Mouse (Mus musculus) layer of hippocampus, adult 9-10 months (tissue): ENCODE results near the gene Fes.

ENCODE experiments used
- DNase-seq: peaks from one replicate; pipeline ENCODE4 v3.0.0; 2022; ENCODE audit warnings: low spot score

Fes gene

DNA sequence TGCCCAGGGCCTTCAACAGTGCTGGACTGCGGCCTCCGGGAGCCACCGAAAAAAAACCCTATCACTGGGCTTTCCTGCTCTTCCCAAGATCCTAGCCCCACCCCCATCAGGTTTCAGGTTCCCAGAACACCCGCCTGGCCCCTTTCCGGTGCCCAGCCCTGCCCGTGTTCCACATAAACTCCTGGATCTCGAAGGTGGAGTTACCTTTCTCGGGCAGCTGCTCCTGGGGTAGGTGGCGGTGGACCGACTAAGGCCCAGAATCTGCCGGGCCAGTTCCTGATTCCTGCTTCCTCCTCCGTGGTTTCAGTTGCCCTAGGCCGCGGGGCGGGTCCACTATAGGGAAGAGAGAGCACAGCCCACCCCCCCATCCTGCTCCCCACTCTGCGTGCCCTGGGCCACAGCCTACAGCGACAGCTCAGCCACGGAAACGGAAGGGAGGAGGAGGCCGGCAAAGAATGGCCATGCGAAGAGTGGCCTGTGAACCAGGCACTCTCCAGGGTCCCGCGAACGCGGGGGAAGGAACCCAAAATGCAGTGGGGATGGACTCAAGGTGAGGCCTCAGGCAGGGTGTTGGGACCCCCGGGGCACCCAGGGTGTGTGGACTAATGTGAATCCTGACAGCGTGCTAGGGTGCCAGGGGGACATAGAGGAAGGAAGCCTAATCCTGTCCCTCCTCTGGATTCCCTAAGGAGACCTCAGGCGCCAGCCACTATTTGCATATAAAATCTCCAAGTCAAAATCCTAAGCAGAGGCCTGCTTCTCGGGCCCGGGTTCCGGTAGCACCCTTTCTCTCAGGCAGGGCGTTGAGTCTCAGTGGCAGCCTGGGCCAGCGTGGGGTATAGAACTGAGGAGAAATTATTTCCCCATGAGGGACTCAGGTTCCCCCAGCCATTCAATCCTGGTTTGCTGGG is at the start of gene Fes:
Gene Fes (minus strand): TSS at position 314 of the 911 bp plus-strand sequence.
- DNase-seq: no peak

DNA sequence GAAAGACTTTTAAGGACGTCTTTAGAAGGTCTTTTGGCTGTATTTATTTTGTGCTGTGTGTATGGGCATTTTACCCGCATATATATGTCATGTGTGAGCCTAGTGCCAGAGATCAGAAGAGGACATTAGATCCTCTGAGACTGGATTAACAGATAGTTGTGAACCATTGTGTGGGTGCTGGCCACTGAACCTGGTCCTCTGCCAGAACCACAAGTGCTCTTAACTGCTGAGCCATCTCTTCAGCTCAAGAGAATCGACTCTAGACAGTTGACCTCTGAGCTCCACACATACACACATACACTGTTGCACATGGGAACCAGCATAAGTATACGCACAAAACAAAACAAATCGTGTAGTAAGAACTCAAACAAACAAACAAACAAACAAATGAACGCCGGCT is 48.8 kb upstream of the Fes start:
- DNase-seq: no peak

DNA sequence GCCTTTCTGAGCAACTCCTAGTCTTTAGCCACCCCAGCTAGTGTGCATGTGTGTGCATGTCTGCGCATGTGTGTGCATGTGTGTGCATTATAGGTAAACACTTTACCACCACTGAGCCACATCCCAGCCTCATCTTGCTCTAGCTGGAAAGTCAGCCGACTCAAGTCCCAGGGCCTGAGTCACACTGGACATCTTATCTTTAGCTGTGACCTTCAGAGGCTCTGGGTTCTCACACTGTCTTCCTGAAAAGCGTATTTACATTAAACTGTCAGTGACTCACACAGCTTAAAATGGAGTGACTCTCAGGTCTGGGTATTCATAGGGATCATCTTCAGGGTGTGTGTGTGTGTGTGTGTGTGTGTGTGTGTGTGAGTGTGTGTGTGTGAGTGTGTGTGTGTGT is 47.8 kb upstream of the Fes start:
- no peak for DNase-seq

DNA sequence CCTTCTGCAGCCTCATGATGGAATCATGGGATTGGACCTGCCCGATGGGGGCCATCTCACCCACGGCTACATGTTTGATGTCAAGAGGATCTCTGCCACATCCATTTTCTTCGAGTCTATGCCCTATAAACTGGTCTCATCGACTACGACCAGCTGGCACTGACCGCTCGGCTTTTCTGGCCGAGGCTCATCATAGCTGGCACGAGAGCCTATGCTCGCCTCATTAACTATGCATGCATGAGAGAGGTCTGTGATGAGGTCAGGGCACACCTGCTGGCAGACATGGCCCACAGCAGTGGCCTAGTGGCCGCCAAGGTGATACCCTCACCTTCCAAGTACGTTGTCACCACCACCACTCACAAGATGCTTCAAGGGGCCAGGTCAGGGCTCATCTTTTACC is 41.9 kb upstream of the Fes start:
- DNase-seq: no peak

DNA sequence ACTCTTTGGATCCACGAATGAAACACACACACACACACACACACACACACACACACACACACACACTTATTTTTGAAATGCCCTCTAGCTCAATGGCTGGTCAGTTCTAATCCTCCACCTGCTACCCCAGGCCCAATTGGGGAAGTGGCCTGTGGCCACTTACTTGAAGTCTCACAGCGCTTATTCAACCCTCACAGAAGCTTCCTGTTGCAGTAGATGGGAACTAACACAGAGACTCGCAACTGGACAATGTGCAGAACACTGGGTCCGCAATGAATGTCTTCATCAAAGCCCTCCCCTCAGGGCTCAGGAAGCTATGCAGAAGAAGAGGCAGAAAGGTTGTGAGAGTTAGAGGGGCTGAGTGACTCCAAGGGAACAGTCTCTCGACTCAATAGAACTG is 40.0 kb upstream of the Fes start:
- no peak for DNase-seq

DNA sequence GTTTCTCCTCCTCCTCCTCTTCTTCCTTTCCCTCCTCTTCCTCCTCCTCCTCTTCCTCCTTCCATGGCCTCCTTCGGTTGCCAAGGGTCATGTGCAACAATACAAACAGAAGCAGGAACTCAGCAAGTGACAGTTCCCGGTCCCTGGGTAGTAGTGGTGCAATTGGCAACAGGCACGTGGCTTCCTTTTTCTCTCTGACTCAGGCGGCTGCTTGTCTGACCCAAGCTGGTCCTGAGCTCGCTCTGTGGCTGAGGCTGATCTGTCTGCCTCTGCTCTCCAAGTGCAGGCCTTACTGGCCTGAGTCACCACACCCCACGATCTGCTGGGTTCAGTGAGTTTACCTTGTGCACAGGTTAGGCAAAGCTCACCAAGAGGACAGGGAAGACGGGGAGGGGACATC is 38.6 kb upstream of the Fes start:
- no peak for DNase-seq

DNA sequence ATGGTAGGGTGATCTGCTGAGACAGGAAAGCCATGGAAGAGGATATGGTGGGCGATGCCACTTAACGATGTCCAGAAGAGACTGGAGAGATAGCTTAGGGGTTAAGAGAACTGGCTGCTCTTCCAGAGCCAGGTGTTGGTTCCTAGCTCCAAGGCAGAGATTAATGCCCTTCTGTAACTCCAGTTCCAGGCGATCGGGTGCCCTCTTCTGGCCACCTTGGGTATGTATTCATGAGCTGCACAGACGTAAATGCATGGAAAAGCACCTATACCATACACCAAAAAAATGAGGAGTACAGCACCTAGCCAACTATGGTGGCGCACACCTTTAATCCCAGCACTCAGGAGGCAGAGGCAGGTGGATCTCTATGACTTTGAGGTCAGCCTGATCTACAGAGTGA is 37.0 kb upstream of the Fes start:
- no peak for DNase-seq

DNA sequence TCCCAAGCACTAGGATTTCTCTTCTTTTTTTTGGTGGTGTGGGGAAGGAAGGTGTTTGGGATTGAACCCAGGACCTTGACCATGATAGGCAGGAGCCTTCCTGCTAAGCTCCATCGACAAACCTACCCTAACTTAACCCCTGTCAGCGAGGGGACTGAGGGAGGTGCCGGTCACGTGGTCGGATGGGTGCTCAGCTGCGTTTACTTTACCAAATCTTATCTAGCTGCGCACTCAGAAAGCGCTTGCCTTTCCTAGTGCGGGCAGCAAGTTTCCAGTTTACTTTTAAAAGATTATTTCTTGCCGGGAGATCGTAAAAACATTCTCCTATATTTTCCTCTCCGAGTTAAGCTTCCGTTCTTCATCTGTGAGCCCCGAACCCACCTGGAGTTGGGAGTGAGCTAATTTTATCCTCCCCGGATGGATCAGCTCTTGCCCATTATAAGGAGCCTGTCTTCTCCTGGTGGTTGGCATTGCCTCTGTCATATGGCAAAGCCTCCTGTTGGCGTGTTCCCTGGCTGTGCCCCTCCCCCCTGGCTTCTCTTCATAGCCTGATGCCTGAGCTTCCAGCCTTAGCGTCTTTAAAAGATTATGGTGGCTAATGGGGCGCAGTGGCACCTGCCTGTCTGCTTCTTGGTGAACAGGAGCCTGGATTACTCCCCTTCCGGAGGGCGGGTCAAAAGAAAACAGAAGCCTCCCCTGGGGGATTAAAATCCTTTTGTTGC is 35.2 kb upstream of the Fes start:
- no peak for DNase-seq

DNA sequence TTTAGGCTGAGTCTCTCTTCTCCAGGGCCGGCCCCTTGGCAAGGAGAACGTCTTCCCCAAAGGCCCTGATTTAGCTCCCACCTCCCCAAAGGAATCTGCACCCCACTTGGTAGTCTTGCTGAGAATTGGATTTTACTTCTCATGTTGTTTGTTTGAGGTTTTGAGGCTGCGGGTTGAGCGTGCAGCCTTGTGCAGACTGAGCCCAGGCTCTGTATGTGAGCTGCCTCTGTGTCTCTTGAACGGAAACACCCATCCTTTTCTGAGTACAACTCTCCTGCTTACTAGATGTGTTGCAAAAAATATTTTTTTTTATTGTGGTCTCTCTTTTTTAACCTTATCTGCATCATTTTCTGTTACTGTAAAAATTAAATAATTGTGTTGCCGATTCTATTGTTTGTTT is 33.8 kb upstream of the Fes start:
- DNase-seq: no peak

DNA sequence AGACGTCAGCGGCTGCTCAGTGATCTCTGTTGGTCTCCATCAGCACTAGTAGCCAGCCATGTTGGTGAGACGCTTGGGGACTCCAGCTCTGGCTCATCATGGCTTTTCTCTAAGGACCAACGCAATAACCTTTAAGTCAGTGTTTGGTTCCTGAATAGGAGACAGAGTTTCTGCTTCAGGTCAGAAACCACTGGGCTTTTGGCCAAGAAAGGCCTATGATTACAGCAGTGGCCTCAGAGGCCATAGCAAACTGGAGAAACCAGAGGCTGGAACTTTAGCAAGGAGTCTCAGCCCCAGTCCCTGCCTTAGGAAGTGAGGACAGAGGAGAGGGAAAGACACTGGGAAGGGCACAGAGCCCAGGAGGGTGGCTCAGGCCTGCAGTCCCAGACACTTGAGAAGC is 32.8 kb upstream of the Fes start:
- no peak for DNase-seq

DNA sequence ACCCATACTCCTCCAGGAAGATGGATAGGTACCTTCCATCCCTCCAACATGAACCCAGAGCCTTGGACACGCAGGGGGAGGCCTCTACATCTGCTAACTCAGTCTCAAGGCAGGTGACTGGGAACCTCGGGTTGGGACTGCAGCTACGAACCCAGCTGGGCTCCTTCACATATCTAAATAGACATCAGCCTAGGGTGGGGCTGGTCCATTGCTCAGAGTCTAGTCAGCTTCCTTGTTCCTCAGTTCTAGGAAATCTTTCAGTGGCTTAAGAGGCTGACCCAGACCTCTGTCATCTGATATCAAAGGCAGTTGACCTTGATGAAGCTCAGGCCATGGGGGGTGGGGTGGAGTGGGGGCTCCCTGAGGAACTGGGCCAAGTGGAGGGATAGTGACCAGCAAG is 31.5 kb upstream of the Fes start:
- no peak for DNase-seq

DNA sequence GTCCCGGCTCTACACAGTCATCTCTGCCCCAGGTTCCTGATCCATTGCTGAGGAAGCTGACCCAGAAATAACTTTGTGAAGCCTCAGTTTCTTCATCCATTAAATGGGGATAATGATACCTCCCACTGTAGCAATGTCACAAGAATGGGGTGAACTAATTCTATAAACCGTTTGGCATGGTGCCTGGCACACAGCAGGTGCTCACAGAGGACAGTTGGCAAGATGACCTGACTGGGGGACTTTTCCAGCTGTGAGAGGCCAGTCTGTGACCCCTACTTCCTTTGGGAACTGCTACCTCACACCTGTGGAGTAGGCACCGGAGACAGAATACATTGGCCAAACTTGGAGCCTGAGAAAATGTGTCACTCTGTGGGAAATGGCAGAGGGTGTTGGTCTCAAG is 30.3 kb upstream of the Fes start:
- DNase-seq: no peak

DNA sequence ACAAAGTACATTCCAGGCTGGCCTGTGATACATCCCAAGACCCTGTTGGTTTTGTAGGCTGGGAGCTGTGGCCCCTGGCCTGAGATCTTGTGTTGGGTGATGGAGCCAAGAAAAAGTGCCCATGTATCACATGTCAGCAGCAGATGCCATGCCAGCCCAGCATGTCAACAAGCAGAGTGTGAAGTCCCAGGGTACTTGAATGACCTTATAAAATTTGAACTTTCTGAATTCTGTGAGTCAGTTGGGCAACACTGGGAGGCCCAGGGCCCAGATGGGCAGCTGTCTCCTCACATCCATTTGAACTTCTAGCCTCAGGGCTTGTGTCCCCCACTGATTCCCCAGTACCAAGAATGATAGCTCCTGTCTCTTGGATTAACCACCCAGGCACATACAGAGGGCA is 29.9 kb upstream of the Fes start:
- no peak for DNase-seq

DNA sequence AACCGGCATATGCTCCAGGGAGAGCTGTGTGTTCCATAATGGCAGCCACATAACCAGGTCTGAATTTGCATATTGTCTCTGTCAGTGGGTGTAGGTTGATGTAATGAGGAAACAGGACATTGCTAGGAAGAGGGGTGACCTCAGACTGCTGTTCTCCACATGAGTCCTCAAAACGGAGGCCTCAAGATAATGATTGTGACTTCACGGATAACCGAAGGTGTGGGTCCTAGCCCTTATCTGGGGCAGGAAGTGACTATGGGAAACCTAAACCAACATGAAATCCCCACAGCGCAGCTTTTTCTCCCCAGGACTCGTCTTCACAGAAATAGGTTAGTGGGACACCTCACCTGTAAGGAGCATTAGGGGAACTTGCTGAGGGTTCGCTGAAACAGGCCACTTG is 29.2 kb upstream of the Fes start:
- DNase-seq: no peak

DNA sequence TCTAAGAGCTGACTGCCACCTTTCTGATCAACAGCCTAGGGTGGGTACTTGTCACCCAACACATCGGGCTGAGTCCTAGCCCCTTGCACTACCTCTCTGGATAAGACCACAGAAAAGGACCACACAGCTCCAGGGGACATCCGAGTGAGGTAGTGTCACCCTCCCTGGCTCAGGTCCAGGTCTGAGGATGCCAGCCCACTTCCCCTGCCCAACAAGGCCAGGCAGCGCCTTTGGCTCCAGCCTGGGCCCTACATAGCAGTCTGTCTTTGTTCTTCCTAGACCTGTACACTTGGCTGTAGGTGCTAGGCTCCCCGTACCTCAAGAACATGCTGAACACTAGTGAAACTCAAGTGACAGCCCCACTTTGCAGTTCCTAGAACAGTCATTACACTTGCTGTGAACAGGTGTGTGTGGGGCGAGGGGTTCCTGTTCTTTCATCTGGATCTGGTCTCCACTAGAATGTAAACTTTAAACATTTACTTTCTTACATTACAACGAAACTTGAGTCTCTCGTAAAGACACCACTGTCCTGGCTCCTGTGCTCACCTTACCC is 26.6 kb upstream of the Fes start:
- no peak for DNase-seq

DNA sequence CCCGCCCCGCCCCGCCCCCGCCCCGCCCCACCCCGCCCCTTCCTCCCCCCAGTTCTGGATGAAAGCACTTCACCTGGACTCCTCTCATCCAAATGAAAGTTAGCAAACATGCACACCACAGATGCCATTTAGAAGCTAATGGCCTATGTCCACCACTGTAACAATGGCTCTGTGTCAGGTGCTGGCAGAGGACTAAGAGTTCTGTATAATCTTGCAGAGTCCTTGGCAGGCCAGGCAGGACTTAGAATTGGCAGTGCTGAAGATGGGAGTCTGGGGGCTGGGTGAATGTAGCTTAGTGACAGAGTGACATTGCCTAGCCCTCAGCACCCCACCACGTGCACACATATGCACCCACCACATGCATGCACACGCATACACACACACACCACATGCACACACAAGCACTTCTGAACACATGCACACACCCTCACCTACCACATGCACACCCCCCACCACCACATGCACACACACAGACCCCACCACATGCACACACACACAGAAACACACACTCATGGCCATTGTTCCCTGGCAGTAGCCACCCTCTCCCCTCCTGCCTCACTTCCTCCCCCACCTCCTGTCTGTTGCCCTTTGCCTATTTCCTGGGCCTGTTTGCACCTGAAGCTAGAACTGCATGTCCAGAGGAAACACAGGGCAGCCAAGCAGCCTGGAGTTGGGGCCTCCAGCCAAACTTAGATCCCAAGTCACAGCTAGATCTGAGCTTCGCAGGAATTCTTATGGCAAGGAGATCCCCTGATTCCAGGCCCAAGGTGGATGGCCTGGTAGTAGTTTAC is 26.0 kb upstream of the Fes start:
- no peak for DNase-seq

DNA sequence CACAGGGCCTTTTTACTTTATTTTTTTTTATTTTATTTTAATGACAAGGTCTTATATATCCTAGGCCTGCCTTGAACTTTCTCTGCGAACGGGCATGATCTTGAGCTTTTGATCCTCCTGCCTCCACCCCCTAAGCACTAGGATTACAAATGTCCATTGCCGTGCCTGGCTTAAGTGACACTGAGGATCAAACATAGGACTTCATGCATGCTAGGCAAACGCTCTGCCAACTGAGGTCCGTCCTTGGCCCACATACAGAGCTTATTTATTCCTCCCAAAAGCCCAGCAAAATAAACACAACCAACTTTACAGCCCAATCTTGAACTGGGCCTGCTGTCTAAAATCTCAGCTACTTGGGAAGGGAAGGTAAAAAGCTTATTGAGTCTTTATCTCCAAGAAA is 25.0 kb upstream of the Fes start:
- DNase-seq: no peak

DNA sequence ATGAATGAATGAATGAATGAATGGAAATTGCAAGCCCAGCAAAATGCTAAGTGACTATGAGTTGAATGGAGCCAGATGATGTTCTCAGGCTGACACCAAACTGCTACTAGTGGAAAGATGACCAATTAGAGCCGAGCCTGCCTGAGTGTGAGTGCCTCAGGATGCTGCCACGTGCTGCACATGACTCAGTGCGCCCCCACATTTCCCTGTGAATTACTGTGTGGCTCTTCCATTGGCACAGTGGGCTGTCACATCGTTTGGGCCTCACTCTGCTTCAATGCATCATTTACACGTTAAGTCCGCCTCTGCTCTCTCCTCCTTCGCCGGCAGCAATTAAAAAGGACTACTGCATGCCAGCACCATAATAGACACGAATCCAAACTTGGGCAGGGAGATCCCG is 24.5 kb upstream of the Fes start:
- no peak for DNase-seq

DNA sequence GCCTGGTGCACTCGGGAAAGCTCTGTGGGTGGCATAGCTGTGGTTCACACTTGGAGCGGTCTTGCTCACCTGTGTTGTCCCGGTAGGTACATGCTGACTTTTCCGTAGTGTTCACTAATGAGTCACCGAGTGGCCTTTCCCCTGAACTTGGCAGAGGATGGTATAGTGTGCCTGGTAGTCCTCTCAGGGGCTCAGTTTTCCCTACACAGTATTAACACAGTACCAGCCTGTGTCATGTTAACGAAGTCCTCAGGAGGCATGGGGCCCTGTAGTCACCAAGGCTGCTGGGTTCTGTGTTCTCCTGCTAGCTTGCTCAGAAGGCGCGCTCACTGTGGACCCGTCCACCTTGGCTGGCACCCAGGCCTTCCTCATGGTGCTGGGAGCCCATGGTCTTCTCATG is 22.6 kb upstream of the Fes start:
- no peak for DNase-seq

DNA sequence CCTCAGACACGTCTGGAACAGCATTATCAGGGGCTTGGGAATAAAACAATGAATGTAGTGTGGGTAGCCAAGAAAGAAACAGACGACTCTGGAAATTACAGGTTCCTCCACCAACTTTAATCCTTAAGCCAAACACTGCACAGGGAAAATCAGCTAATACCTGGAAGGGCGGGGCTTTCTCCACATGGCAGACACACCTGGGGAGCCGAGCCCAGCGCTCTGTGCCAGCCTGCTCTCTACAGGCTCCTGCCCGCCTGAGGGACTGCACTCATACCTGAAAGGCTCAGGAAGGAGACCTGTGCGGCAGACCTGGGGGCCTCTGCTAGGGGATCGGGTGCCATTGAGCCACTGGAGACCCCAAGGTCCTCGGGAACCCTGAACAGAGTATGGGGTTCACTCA is 20.0 kb upstream of the Fes start:
- no peak for DNase-seq

DNA sequence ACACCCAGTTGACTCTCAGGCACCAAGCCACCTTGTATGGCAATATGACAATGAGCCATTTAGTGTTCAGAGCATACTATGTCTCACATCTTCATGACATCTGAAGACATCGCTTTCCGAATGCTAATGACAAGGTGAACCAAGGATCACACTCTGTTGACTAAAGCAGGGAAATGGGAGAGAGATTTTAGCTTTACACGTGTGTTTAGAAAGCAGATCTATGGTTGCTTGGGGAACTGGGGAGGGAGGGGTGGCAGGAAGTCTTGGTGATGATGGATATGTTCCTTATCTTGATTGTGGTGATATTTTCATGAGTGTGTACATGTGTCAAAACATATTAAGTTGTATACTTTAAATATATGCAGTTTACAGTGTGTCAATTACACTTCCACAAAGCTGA is 18.4 kb upstream of the Fes start:
- DNase-seq: no peak

DNA sequence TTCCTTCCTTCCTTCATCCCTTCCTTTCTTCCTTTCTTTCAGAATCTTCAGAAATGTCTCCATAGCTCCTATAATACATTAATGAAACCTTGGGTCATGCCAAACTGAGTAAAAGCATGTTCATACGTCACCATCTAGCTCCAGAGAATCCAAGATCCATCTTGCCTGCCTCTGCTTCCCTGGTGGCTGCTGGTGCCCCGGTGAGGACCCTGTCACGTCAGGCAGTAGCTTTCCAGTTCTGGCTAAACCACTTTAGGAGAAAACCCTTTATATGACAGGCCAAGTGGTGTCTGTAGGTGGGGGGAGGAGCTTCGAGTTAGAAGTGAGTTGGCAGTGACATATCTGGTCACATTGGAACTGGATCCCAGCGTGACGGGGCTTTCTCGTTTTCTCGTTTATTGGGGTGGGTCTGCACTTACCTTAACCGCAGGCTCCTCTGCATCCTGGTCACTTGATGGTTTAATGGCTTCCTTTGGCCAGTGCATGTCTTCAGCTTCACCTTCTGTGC is 17.5 kb upstream of the Fes start, which contains the start of gene Furin:
Gene Furin (minus strand): TSS at position 249 of the 508 bp plus-strand sequence.
- no peak for DNase-seq
